Mouse (Mus musculus): Measurements from ENCODE around the gene Olfr952.

The Olfr952 gene

DNA sequence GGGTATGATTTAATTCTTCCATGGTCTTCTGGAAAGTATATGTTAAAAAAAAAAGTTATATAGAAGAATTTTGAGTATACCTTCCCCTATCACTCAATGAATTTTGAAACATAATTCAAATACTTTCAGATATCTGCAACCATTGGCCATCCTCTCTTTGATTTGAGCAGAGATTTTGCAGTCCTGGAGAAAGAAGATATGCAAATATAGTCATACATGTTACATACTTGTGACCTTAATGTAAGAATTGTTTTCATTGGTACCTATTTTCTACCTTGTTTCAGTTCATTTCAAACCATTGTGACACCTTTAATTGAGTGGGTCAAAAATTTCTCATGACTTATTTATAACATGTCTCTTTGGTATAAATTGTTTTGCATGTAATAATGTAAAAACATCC lies at the start of gene Olfr952:
Gene Olfr952, minus strand, starts transcription at position 101 of the 400 bp plus-strand sequence.
- no peak for DNase-seq (ENCODE audit: low read depth in 1 of 2, low spot score in 2 of 2)

- no peak for DNase-seq (ENCODE audit: low read depth in 1 of 2, low spot score in 2 of 2)
Measured at GRCm38 (mm10) chr9:39471844-39472243, 44.9 kb upstream of the Olfr952 start, which contains the start of gene Olfr955. Gene Olfr955, minus strand, starts transcription at chr9:39471944.

DNA sequence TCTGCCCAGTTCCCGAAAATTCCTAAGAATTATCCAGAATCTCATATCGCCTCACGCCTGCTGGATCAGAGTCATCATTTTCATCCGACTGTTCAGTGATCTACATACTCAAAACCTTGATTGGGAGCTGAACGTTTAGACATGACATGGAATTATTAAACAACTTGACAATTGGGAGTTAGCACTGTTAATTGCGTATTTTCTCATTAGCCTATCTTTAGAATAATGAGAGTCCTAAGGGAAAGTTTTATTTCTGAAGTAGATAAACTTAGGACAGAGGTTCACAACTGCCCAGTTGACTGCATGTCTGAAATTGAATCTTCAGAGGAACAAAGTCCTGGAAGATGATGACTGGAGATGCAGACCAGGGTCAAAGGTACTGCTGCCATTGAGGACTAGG lies 29.5 kb upstream of the Olfr952 start, which contains the start of gene Olfr954:
Gene Olfr954, plus strand, starts transcription at position 301 of the 400 bp plus-strand sequence.
- DNase-seq (ENCODE audit: low read depth in 1 of 2, low spot score in 2 of 2): no peak

GRCm38 (mm10) chr9:39387110-39387509 lies 39.8 kb downstream of the Olfr952 start, which contains the start of gene Olfr951:
Gene Olfr951, plus strand, starts transcription at chr9:39387410.
- DNase-seq (ENCODE audit: low read depth in 1 of 2, low spot score in 2 of 2): no peak

Measured in monocyte, adult 2 months (primary cell).